Mouse (Mus musculus) midbrain, embryonic 14.5 days (tissue): ENCODE data around the gene Eva1b. TPM values are rescaled to one million over a fixed set of nuclear protein-coding genes. Genes with fewer than 3 reads are reported as not detected.
A peak's percentile ranks its signal among the peaks of the same experiment; 100 is the strongest.

ENCODE experiments used
- ATAC-seq: fragments of 200-750 bp; cut with Nextera tagmentation; 2 replicates; pipeline ENCODE4 v1.8.0; 2017; ENCODE audit warnings: moderate number of reproducible peaks, moderate library complexity; ENCODE audit not compliant: low FRiP score, low TSS enrichment
- DNase-seq: peaks from one replicate; pipeline ENCODE4 v3.0.0-alpha.2; 2015
- H3K27ac ChIP-seq: fragments of 300-500 bp; sonication (generic); replicated peaks from 2 replicates; pipeline ENCODE4 v1.5.1; 2014; ENCODE audit warnings: mild to moderate bottlenecking, low read depth, low read length, moderate library complexity
- H3K27me3 ChIP-seq: fragments of 300-500 bp; sonication (generic); 2 replicates; pipeline ENCODE4 v1.6.1; 2014; ENCODE audit warnings: low read length, control low read depth, mixed read lengths; ENCODE audit not compliant: control insufficient read depth, insufficient read depth
- H3K36me3 ChIP-seq: fragments of 300-500 bp; sonication (generic); 2 replicates; pipeline ENCODE4 v1.6.1; 2014; ENCODE audit warnings: low read length, control low read depth; ENCODE audit not compliant: control insufficient read depth, insufficient read depth
- H3K4me1 ChIP-seq: fragments of 300-500 bp; sonication (generic); 2 replicates; pipeline ENCODE4 v1.6.1; 2014; ENCODE audit warnings: mild to moderate bottlenecking, antibody characterized with exemption, low read length, control low read depth; ENCODE audit not compliant: control insufficient read depth, insufficient read depth
- H3K4me2 ChIP-seq: fragments of 300-500 bp; sonication (generic); 2 replicates; pipeline ENCODE4 v1.6.1; 2014; ENCODE audit warnings: mild to moderate bottlenecking, low read length, moderate library complexity
- H3K4me3 ChIP-seq: fragments of 300-500 bp; sonication (generic); replicated peaks from 2 replicates; pipeline ENCODE4 v1.5.1; 2014; ENCODE audit warnings: low read depth, low read length
- H3K9ac ChIP-seq: fragments of 300-500 bp; sonication (generic); replicated peaks from 2 replicates; pipeline ENCODE4 v1.6.1; 2014; ENCODE audit warnings: mild to moderate bottlenecking, low read length, moderate library complexity
- H3K9me3 ChIP-seq: fragments of 300-500 bp; sonication (generic); 2 replicates; pipeline ENCODE4 v1.6.1; 2016; ENCODE audit warnings: low read length, control low read depth, mixed read lengths; ENCODE audit not compliant: control insufficient read depth
- WGBS: fragments of 180-500 bp; shearing (Covaris S2); extraction: QIAGEN DNeasy Blood & Tissue Kit; methylation state at CpG from one replicate; pipeline ENCODE4 v1.1.7; 2014; 5-methylcytosine and 5-hydroxymethylcytosine counted together
- polyA plus RNA-seq: library from polyadenylated mRNA; unstranded; fragments of >200 nt; fragmentation: Nextera tagmentation; extraction: Ambion mirVana; gene quantifications from 2 replicates; pipeline ENCODE4 v1.2.1, GENCODE M21; 2014

Gene Eva1b
- polyA plus RNA-seq, 1 experiment from 2014 or later: 12.3 TPM

GRCm38 (mm10) chr4:126132636-126133264, 14.8 kb upstream of the Eva1b start:
- H3K36me3 ChIP-seq: peaks cover 75% of the 10 kb centered on the region
- no peaks in the 10 kb centered on the region for H3K27me3 ChIP-seq
- no peak overlapping the region for H3K27ac ChIP-seq
- H3K4me1 ChIP-seq: 0 out of 2 replicates have a peak, but pooled peaks cover 3% of the 10 kb centered on the region
- WGBS: 88% methylated on average over 6 of the region's 6 CpGs
- no peaks in the 10 kb centered on the region for H3K9me3 ChIP-seq
- no peak overlapping the region for H3K4me3 ChIP-seq
- no peak overlapping the region for H3K4me2 ChIP-seq
- ATAC-seq (no peak), DNase-seq (no peak)
- no peak overlapping the region for H3K9ac ChIP-seq

DNA sequence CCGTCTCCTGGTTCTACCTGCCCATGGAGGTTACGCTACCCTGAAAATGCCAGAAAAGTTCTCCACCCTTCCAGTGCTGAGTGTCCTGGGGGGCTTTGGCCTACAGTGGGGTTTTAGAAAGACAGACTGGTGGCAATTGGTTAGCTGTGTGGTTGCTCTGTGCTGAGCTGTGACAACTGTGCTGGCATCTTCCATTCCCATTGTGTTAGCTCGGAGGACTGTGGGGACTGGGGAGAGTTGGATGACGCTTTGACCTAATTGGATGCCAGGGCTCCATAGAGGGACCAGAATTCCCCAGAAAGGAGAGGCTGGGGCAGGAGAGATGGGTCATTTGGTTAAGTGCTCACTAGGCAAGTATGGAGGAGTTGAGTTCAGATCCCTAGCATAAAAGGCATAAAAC, 13.3 kb upstream of the Eva1b start:
- ATAC-seq (no peak), DNase-seq (no peak)
- H3K4me3 ChIP-seq: no peak overlapping the region
- no peaks in the 10 kb centered on the region for H3K9me3 ChIP-seq
- H3K27ac ChIP-seq: no peak overlapping the region
- H3K4me2 ChIP-seq: no peak overlapping the region
- 95% methylated on average over 4 of the region's 4 CpGs for whole genome bisulfite sequencing
- no peaks in the 10 kb centered on the region for H3K27me3 ChIP-seq
- 0 out of 2 replicates have a peak, but pooled peaks cover 3% of the 10 kb centered on the region for H3K4me1 ChIP-seq
- no peak overlapping the region for H3K9ac ChIP-seq
- H3K36me3 ChIP-seq: peaks cover 76% of the 10 kb centered on the region

GRCm38 (mm10) chr4:126134639-126135038, 12.9 kb upstream of the Eva1b start:
- Histone ChIP-seq H3K27ac (no peak overlapping the region), H3K9me3 (no peaks in the 10 kb centered on the region), H3K36me3 (peaks cover 76% of the 10 kb centered on the region), H3K4me3 (no peak overlapping the region), H3K4me1 (0 out of 2 replicates have a peak, but pooled peaks cover 3% of the 10 kb centered on the region), H3K4me2 (no peak overlapping the region), H3K27me3 (no peaks in the 10 kb centered on the region), H3K9ac (no peak overlapping the region)
- ATAC-seq (no peak), DNase-seq (no peak)
- 96% methylated on average over 4 of the region's 4 CpGs for WGBS

- Histone ChIP-seq H3K9ac (no peak overlapping the region), H3K4me1 (no peaks in the 10 kb centered on the region), H3K27me3 (no peaks in the 10 kb centered on the region), H3K36me3 (peaks cover 68% of the 10 kb centered on the region), H3K4me2 (no peak overlapping the region), H3K9me3 (no peaks in the 10 kb centered on the region), H3K4me3 (no peak overlapping the region), H3K27ac (no peak overlapping the region)
- DNase-seq (no peak), ATAC-seq (no peak)
- 86% methylated on average over 4 of the region's 4 CpGs for WGBS
Observed at GRCm38 (mm10) chr4:126137773-126138172, 9.8 kb upstream of the Eva1b start.

GRCm38 (mm10) chr4:126141021-126141420, 6.5 kb upstream of the Eva1b start:
- H3K4me3 ChIP-seq: no peak overlapping the region
- no peak overlapping the region for H3K27ac ChIP-seq
- H3K9me3 ChIP-seq: no peaks in the 10 kb centered on the region
- no peak overlapping the region for H3K4me2 ChIP-seq
- no peak for DNase-seq
- no peaks in the 10 kb centered on the region for H3K27me3 ChIP-seq
- H3K9ac ChIP-seq: no peak overlapping the region
- H3K4me1 ChIP-seq: no peaks in the 10 kb centered on the region
- peaks cover 44% of the 10 kb centered on the region for H3K36me3 ChIP-seq
- ATAC-seq: no peak
- WGBS: 81% methylated on average over 5 of the region's 5 CpGs

GRCm38 (mm10) chr4:126145396-126145795, 2.1 kb upstream of the Eva1b start:
- H3K36me3 ChIP-seq: peaks cover 2% of the 10 kb centered on the region; the same call in 1 of the 2 replicates
- H3K9me3 ChIP-seq: no peaks in the 10 kb centered on the region
- WGBS: 60% methylated on average over 4 of the region's 4 CpGs
- H3K9ac ChIP-seq: no peak overlapping the region
- H3K27me3 ChIP-seq: peaks cover 33% of the 10 kb centered on the region
- DNase-seq (no peak), ATAC-seq (no peak)
- H3K27ac ChIP-seq: no peak overlapping the region
- H3K4me1 ChIP-seq: 0 out of 2 replicates have a peak, but pooled peaks cover 8% of the 10 kb centered on the region
- no peak overlapping the region for H3K4me3 ChIP-seq
- H3K4me2 ChIP-seq: no peak overlapping the region

- ATAC-seq (no peak), DNase-seq (no peak)
- peaks cover 36% of the 10 kb centered on the region for H3K27me3 ChIP-seq
- H3K9ac ChIP-seq: no peak overlapping the region
- no peaks in the 10 kb centered on the region for H3K36me3 ChIP-seq
- H3K4me1 ChIP-seq: 0 out of 2 replicates have a peak, but pooled peaks cover 8% of the 10 kb centered on the region
- no peak overlapping the region for H3K4me3 ChIP-seq
- 64% methylated on average over 9 of the region's 9 CpGs for WGBS
- H3K27ac ChIP-seq: no peak overlapping the region
- no peak overlapping the region for H3K4me2 ChIP-seq
- no peaks in the 10 kb centered on the region for H3K9me3 ChIP-seq
Observed at GRCm38 (mm10) chr4:126146974-126147532, 491 bp upstream of the Eva1b start.

- Histone ChIP-seq H3K4me3 (peak overlapping the region; percentile 36), H3K9ac (peak overlapping the region; percentile 34), H3K4me2 (peak overlapping the region; percentile 60), H3K9me3 (no peaks in the 10 kb centered on the region), H3K36me3 (no peaks in the 10 kb centered on the region), H3K27me3 (peaks cover 36% of the 10 kb centered on the region), H3K27ac (no peak overlapping the region), H3K4me1 (0 out of 2 replicates have a peak, but pooled peaks cover 8% of the 10 kb centered on the region)
- ATAC-seq (no peak), DNase-seq (peak; percentile 40)
- 2% methylated on average over 62 of the region's 67 CpGs for WGBS
Observed at GRCm38 (mm10) chr4:126148161-126148961, 817 bp downstream of the Eva1b start.
